Mouse (Mus musculus) ES-E14 (cell line): Measurements from ENCODE around the gene Tmprss7. TPM values are rescaled to one million over a fixed set of nuclear protein-coding genes. Genes with fewer than 3 reads are reported as not detected.

Source experiments
- DNase-seq: peaks from one replicate; pipeline ENCODE4 v3.0.0-alpha.2; 2013; ENCODE audit warnings: low read depth, low spot score
- H3K27ac ChIP-seq: 2 replicates; pipeline ENCODE4 v1.5.1; 2012; ENCODE audit warnings: low read depth, mild to moderate bottlenecking, low read length, moderate library complexity, mixed read lengths; ENCODE audit not compliant: poor library complexity, insufficient read depth, severe bottlenecking
- H3K36me3 ChIP-seq: 2 replicates; pipeline ENCODE4 v1.6.1; 2012; ENCODE audit warnings: mild to moderate bottlenecking, low read length, moderate library complexity, mixed read lengths; ENCODE audit not compliant: control insufficient read depth, poor library complexity, insufficient read depth, severe bottlenecking
- H3K4me1 ChIP-seq, 2 experiments: fragments of 150-350 bp in 1 of 2; sonication (generic) in 1 of 2; 2 replicates each; pipeline ENCODE4 v1.6.1; 2012; ENCODE audit warnings: low read length in 2 of 2, mild to moderate bottlenecking in 1 of 2, mixed read lengths in 1 of 2; ENCODE audit not compliant: control insufficient read depth in 2 of 2, insufficient read depth in 2 of 2, poor library complexity in 1 of 2
- H3K4me3 ChIP-seq, 2 experiments: fragments of 150-350 bp in 1 of 2; sonication (generic) in 1 of 2; 2 replicates each; pipeline ENCODE4 v1.5.1; 2012; ENCODE audit warnings: low read length in 2 of 2, low read depth in 1 of 2, mild to moderate bottlenecking in 1 of 2, mixed read lengths in 1 of 2; ENCODE audit not compliant: insufficient read depth in 1 of 2, poor library complexity in 1 of 2, severe bottlenecking in 1 of 2
- H3K9ac ChIP-seq: 2 replicates; pipeline ENCODE4 v1.6.1; 2012; ENCODE audit warnings: low read depth, mild to moderate bottlenecking, low read length, mixed read lengths; ENCODE audit not compliant: poor library complexity, insufficient read depth, severe bottlenecking
- H3K9me3 ChIP-seq: fragments of 150-350 bp; sonication (generic); 2 replicates; pipeline ENCODE4 v1.6.1; 2012; ENCODE audit warnings: low read depth, mild to moderate bottlenecking, low read length; ENCODE audit not compliant: control insufficient read depth, insufficient read depth
- CHD2 ChIP-seq: IDR thresholded peaks from 2 replicates; pipeline ENCODE4 v1.6.1; 2014; ENCODE audit warnings: mild to moderate bottlenecking, low read depth, low read length, inconsistent platforms
- HCFC1 ChIP-seq: IDR thresholded peaks from 2 replicates; pipeline ENCODE4 v1.6.1; 2012; ENCODE audit warnings: low read length, inconsistent platforms, borderline replicate concordance; ENCODE audit not compliant: insufficient read depth
- MAFK ChIP-seq: IDR thresholded peaks from 2 replicates; pipeline ENCODE4 v1.6.1; 2014; ENCODE audit warnings: mild to moderate bottlenecking, low read depth, low read length, inconsistent platforms; ENCODE audit not compliant: insufficient read depth
- ZC3H11A ChIP-seq: IDR thresholded peaks from 2 replicates; pipeline ENCODE4 v1.6.1; 2012; ENCODE audit warnings: low read depth, mild to moderate bottlenecking, inconsistent platforms, low read length, borderline replicate concordance
- ZNF384 ChIP-seq: IDR thresholded peaks from 2 replicates; pipeline ENCODE4 v1.6.1; 2012; ENCODE audit warnings: low read depth, low read length, inconsistent platforms
- in situ Hi-C, 2 experiments: fragments of 600-800 bp; cut with MboI; formaldehyde crosslinking; loops; one replicate each; pipeline ENCODE4 v1.15.1; 2025; ENCODE audit warnings: low sequenced_read_pairs in 2 of 2, inconsistent platforms in 1 of 2; ENCODE audit not compliant: unreplicated experiment in 2 of 2
- total RNA-seq: library from RNA; depleted of rRNA; stranded (reverse); fragments of 300-350 nt; gene quantifications from 2 replicates; pipeline ENCODE4 v1.2.3, GENCODE M21; 2012

The Tmprss7 gene
- total RNA-seq, 1 experiment = 0.09 TPM

DNA sequence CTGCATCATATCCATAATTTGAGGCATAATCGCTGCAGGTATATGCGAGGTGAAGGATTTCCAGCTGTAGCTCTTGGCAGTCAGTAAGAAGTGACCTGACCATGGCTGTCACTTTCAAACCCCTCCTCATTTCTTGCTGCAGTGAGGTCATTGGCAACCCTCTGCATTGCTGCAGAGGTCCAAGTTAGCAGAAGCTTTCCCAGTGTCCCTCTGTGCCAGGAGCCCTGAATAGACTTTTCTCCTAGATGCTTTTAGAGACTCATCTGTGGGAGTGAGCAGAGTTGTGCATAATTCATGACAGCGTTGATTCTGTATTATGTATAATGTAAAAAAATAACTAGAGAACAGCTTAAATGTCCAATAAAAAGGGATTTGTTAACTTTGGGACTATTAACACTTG is 8.2 kb downstream of the Tmprss7 start:
- in situ Hi-C loops = no loop called here
- no peak overlapping the region for H3K9ac ChIP-seq

DNA sequence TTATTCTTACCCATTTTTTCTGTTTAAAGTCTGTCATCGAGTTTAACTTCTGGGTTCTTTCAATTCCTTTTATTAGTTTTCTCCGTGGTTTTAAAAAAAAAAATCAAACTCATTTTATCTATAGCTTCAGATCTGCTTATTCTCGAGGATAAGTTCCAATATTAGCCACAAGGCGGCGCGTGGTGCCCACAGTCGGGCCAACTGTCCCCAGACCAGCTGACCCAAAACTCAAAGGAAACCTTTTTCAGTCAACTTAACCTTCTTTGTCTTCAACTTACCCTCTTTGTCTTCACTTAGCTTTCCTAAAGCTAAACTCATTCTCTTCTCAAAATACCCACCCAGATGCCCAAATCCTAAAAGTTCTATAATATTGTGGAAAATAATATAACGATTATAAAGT is 8.6 kb downstream of the Tmprss7 start:
- Histone ChIP-seq H3K4me3 (no peak overlapping the region), H3K27ac (no peak overlapping the region), H3K36me3 (no peaks in the 10 kb centered on the region), H3K9ac (no peak overlapping the region), H3K4me1 (no peaks in the 10 kb centered on the region), H3K9me3 (no peaks in the 10 kb centered on the region)
- in situ Hi-C loops = no loop called here
- DNase-seq = peak; percentile 33
- TF ChIP-seq HCFC1 = no peak
- TF ChIP-seq CHD2 = no peak
- TF ChIP-seq MAFK = no peak
- TF ChIP-seq ZC3H11A = peak; percentile 56; the same call in 1 of the 2 replicates
- TF ChIP-seq ZNF384 = no peak

More for the DNA sequence above, 8.2 kb downstream of the Tmprss7 start:
- no peak for DNase-seq
- TF ChIP-seq MAFK (no peak), ZC3H11A (no peak), HCFC1 (no peak), ZNF384 (no peak), CHD2 (no peak)
- no peaks in the 10 kb centered on the region for H3K9me3 ChIP-seq
- H3K36me3 ChIP-seq = no peaks in the 10 kb centered on the region
- no peak overlapping the region for H3K4me3 ChIP-seq
- H3K4me1 ChIP-seq = no peaks in the 10 kb centered on the region
- H3K27ac ChIP-seq = no peak overlapping the region

DNA sequence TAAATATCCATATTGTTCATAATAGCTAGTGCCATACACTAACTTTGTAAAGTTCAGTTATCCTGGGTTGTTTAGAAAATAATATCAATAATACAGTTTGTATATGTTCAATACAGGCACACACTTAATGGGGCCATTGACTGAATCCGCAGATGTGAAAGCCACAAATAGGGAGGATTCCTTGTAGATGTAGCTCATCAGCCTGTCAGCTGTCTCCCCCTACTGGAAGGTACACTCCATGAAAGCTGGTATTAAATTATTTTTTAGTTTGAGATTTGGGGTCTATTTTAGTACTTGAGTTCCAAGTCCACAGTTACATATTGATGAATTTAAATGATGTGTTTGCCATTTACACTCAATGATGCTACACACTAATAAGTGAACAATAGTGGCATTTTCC is 17.0 kb downstream of the Tmprss7 start:
- Histone ChIP-seq H3K27ac (no peak overlapping the region), H3K9me3 (no peaks in the 10 kb centered on the region), H3K4me1 (no peaks in the 10 kb centered on the region), H3K4me3 (no peak overlapping the region), H3K36me3 (no peaks in the 10 kb centered on the region), H3K9ac (no peak overlapping the region)
- DNase-seq = peak; percentile 11
- TF ChIP-seq ZC3H11A = peak; percentile 43; the same call in 1 of the 2 replicates
- no peak for TF ChIP-seq ZNF384
- in situ Hi-C loops = no loop called here

- in situ Hi-C loops = no loop called here
- Histone ChIP-seq H3K36me3 (no peaks in the 10 kb centered on the region), H3K27ac (no peak overlapping the region), H3K9ac (no peak overlapping the region), H3K9me3 (no peaks in the 10 kb centered on the region), H3K4me3 (no peak overlapping the region), H3K4me1 (no peaks in the 10 kb centered on the region)
- TF ChIP-seq HCFC1 (no peak), ZC3H11A (no peak), ZNF384 (no peak), MAFK (no peak), CHD2 (no peak)
- no peak for DNase-seq
Measured at GRCm38 (mm10) chr16:45670005-45670404, 23.5 kb downstream of the Tmprss7 start.

DNA sequence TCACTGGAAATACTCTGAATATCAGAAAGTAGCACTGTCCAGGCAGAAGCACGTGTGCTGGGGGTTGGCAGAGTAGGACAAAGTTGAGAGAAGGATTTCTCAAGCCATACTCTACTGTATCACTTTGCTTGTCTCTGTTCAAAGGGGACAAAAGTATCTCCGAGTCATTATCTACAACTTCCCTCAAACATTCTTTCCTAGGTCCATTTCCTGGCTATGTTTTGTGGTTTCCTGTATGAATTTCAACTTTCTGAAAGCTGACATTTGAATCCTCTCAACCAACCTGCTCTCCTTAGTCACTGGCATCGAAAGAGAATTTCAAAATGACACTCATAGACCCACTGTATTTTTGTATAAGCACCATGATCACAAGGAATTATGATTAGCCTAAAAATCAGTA is 25.3 kb downstream of the Tmprss7 start:
- H3K27ac ChIP-seq = no peak overlapping the region
- TF ChIP-seq ZNF384 (no peak), CHD2 (no peak), MAFK (no peak), HCFC1 (no peak), ZC3H11A (no peak)
- in situ Hi-C loops = no loop called here
- H3K9ac ChIP-seq = no peak overlapping the region
- H3K4me3 ChIP-seq = no peak overlapping the region
- H3K9me3 ChIP-seq = no peaks in the 10 kb centered on the region
- no peaks in the 10 kb centered on the region for H3K36me3 ChIP-seq
- no peaks in the 10 kb centered on the region for H3K4me1 ChIP-seq
- no peak for DNase-seq
